Mouse (Mus musculus): Measurements from ENCODE around the gene Hist1h2ab. TPM values are rescaled to one million over a fixed set of nuclear protein-coding genes. Genes with fewer than 3 reads are reported as not detected.

Gene Hist1h2ab
- polyA plus RNA-seq, 1 experiment, result 17.4 TPM

DNA sequence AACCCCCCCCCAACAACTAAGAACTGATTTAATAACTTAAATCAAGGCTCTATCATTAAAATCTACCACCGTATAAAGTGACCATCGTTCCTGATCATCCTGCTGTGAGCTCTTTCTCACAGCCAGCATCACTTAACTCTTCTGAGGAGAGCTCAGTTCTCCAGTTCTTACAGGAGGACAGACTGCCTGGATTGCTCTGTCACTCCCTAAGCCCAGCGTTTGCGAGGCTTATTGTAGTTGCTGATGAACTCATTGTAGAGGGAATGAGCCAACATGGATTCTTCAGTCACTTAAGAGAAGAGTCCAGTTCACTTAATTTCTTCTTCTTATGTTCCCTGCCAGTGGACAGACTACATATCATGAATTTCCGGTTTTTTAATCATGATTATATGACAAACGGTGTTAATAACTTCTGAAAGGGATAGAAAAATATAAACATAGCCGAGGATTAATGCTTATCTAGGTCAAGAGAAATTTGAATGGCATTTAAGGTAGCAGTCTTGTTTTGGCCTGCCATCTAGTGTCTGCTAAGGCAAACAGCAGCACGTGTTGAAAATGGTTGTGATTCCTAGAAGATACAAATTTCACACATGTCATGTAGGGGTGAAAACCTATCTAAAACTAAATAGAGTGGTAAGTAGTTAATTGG, 18.6 kb upstream of the Hist1h2ab start:
- WGBS, result 22% methylated on average over 8 of the region's 8 CpGs
- DNase-seq (ENCODE audit: low read depth, low spot score), result no peak

GRCm38 (mm10) chr13:23737091-23737490, 13.8 kb upstream of the Hist1h2ab start:
- DNase-seq (ENCODE audit: low read depth, low spot score), result no peak
- WGBS, result 89% methylated on average over 5 of the region's 5 CpGs

GRCm38 (mm10) chr13:23738041-23738440, 12.9 kb upstream of the Hist1h2ab start:
- WGBS, result 28% methylated on average over 4 of the region's 4 CpGs
- DNase-seq (ENCODE audit: low read depth, low spot score), result no peak

GRCm38 (mm10) chr13:23738677-23739068, 12.3 kb upstream of the Hist1h2ab start, which contains the start of gene Hist1h1c:
Gene Hist1h1c (plus strand): TSS chr13:23738808.
- DNase-seq (ENCODE audit: low read depth, low spot score), result no peak
- WGBS, result under 1% methylated on average over 38 of the region's 38 CpGs

GRCm38 (mm10) chr13:23739069-23739921, 11.6 kb upstream of the Hist1h2ab start:
- DNase-seq (ENCODE audit: low read depth, low spot score), result peak; percentile 84
- under 1% methylated on average over 39 of the region's 39 CpGs for WGBS

- no peak for DNase-seq (ENCODE audit: low read depth, low spot score)
- under 1% methylated on average over 14 of the region's 14 CpGs for WGBS
These were observed 11.0 kb upstream of the Hist1h2ab start for GRCm38 (mm10) chr13:23739922-23740252.

- DNase-seq (ENCODE audit: low read depth, low spot score), result no peak
- WGBS, result 16% methylated on average over 13 of the region's 13 CpGs
These were observed 10.6 kb upstream of the Hist1h2ab start for GRCm38 (mm10) chr13:23740256-23740840.

- 56% methylated on average over 5 of the region's 5 CpGs for WGBS
- no peak for DNase-seq (ENCODE audit: low read depth, low spot score)
These were observed 10.0 kb upstream of the Hist1h2ab start for GRCm38 (mm10) chr13:23740910-23741309.

DNA sequence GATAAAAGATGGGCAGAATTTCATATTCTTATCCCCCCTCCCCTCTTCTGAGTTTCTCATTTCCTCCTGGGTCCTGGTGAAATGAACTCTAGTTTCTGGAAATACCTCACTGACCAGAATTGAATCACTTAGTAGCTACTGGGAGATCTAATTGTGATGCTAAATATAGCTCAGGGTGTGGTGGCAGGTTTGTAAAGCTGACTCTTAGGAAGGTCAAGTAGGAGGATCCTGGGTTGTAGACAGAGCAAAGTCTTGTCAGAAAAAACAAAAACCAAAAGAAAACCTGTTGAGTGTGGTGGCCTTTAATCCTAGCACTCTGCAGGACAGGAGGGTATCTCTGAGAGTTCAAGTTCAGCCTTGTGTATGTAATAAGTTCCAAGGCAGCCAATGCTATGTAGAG, 8.9 kb upstream of the Hist1h2ab start:
- no peak for DNase-seq (ENCODE audit: low read depth, low spot score)

DNA sequence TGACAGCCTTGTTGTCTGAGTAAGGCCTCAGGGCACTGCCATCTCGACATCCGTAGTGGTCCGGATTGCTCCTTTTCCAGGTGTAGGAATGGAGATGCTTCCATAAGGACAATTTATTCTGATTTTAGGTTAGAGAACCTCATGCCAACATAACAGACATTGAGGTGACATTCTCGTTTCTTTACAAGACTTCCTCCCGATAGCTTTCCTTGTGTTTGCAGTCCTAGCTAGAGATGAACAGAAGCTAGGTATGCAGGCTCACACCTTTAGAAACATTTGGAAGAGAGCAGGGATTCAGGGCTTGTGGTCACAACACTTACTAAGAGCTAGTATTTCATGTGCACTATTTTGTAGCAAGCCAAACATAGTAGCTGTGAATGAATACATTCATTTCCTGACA, 7.7 kb upstream of the Hist1h2ab start:
- DNase-seq (ENCODE audit: low read depth, low spot score), result no peak
- 84% methylated on average over 5 of the region's 5 CpGs for WGBS

DNA sequence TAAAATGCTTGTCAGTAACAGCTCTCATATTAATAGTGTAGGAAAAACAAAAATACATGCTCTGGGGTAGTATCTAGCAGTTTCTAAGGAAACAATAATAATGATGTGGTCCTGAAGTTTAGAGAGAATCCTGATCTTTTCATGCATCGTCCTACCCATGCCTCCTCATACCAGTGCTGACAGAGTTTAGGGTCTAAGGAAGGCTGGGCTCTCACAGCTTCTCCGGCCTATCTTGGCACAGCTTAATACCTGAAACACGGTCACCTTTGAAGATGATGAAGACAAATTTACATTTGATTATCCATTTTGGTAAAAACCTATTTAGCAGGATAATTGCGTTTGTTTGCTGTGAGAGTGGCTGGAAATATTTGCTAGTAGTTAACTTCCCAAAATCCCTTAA, 7.0 kb upstream of the Hist1h2ab start:
- no peak for DNase-seq (ENCODE audit: low read depth, low spot score)
- WGBS, result 45% methylated on average over 4 of the region's 4 CpGs

DNA sequence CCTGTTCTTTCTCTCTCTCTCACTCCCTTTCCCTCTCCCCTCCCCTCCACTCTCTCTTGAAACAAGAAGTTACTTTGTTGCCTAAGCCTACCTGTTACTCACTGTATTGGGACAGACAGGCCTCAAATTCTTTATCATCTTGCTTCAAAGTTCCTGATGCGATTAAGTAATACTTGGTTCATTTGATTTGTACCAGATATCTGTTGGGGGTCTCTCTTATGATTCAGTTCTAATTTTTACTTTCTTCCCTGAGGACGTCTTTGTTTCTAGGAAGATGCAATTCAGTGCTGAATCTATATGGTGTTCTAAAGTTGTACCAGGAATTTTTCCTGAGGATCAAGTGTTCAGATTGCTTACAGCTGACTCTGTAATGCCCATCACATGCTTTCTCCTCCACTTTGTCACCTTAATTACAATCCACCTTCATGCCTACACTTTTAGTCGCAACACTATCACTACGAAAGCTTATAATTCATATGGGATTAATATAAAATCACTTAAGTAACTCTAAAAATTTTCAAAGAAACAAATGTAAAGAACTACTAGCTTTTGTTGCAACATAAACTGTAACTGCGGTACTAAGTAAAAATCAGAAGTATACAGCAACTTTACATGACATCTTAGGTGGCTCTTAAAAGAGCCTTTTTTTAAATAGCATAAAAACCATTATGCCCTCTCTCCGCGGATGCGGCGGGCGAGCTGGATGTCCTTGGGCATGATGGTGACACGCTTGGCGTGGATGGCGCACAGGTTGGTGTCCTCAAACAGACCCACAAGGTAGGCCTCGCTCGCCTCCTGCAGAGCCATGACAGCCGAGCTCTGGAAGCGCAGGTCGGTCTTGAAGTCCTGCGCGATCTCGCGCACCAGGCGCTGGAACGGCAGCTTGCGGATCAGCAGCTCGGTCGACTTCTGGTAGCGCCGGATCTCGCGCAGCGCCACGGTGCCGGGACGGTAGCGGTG, 6.2 kb upstream of the Hist1h2ab start:
- WGBS, result 3% methylated on average over 21 of the region's 36 CpGs
- DNase-seq (ENCODE audit: low read depth, low spot score), result no peak

DNA sequence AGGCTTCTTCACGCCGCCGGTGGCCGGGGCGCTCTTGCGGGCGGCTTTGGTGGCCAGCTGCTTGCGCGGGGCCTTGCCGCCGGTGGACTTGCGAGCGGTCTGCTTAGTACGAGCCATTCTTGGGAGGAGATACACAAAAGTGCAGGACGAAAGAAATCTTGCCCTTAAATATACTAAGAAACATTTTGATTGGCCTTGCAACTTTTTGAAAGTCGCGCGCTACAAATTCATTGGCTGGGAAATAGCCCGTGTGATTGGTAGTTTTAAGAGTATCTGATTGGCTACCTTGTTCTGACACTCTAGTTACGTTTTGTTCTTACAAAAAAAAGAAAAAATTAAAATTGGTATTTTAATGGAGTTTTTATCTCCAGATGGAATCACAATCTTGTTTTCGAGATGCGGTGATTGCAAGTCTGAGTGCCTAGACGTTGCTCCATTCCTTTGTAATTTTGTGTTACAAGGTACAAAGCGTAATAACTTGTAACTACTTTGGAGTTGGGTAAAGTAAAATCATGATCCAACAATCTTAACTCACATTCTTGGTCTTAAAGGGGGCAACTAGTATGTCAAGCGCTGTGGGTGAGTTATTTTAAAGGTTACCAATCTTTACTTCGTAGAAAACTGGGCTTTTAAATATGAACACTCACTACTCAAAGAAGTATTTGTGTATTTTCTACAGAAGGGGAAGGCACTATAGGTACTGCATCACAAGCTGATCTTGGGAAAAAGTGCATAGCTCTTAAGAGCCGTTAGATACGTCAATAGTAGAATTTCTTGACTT, 5.4 kb upstream of the Hist1h2ab start, which contains the start of gene Hist1h3c:
TSS of gene Hist1h3c (minus strand) at position 222 of the 781 bp plus-strand sequence.
- DNase-seq (ENCODE audit: low read depth, low spot score), result no peak
- WGBS, result under 1% methylated on average over 28 of the region's 28 CpGs

DNA sequence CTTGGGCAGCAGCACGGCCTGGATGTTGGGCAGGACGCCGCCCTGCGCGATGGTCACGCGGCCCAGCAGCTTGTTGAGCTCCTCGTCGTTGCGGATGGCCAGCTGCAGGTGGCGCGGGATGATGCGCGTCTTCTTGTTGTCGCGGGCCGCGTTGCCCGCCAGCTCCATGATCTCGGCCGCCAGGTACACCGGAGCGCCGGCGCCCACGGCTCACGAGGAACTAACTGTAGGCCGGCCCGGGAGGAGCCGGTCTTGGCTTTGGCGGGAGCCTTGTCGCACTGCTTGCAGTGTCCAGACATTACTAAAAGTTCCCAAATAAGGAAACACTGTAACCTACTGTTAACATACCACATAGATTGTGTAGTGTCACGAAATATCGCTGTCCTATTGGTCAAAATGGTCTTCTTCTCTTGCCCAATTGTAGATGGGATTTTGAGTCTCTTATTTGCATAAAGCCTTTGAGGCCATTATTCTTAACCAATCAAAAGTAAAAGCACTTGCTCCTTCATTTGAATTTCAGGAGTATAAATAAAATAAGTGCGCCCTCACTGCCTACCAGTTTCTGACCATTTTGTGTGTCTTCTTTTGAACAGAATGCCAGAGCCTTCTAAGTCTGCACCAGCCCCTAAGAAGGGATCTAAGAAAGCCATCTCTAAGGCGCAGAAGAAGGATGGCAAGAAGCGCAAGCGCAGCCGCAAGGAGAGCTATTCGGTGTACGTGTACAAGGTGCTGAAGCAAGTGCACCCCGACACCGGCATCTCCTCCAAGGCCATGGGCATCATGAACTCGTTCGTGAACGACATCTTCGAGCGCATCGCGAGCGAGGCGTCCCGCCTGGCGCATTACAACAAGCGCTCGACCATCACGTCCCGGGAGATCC, 4.5 kb upstream of the Hist1h2ab start, which contains the start of gene Hist1h2bb:
TSS of gene Hist1h2bb (plus strand) at position 534 of the 880 bp plus-strand sequence.
- under 1% methylated on average over 47 of the region's 58 CpGs for WGBS
- DNase-seq (ENCODE audit: low read depth, low spot score), result peak; percentile 95

GRCm38 (mm10) chr13:23747081-23747891, 3.6 kb upstream of the Hist1h2ab start:
- WGBS, result 9% methylated on average over 13 of the region's 13 CpGs
- DNase-seq (ENCODE audit: low read depth, low spot score), result no peak

DNA sequence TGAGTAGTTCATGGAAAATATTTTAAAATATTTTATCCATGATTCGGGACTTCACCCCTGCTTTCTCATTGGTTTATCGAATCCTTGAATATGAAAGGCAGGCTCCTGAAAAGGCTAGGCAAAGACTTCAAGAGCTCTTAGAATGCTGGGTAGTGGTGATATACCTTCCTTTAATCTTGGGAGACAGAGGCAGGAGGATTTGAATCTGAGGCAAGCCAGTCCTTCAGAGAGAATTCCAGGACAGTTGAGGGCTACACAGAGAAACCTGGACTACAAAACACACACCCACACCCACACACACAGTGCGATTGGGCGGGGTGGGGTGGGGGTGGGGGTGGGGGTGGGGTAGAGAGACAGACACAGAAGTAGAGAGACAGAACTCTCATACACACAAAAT, 3.0 kb upstream of the Hist1h2ab start:
- no peak for DNase-seq (ENCODE audit: low read depth, low spot score)
- WGBS, result 12% methylated on average over 4 of the region's 4 CpGs

- 90% methylated on average over 5 of the region's 5 CpGs for WGBS
- no peak for DNase-seq (ENCODE audit: low read depth, low spot score)
These were observed 1.3 kb upstream of the Hist1h2ab start for GRCm38 (mm10) chr13:23749563-23750121.

Data from large intestine, adult 2 months (tissue).